Mouse (Mus musculus) heart, postnatal 14 days (tissue): Measurements from ENCODE around the gene Atxn7l3. TPM values are rescaled to one million over a fixed set of nuclear protein-coding genes. Genes with fewer than 3 reads are reported as not detected.

Experiments
- DNase-seq, 2 experiments: peaks; one replicate each; pipeline ENCODE4 v3.0.0; 2021 to 2022
- intact Hi-C: fragments of 180-260 bp; cut with DNase I; formaldehyde crosslinking; loops from one replicate; pipeline ENCODE4 v1.15.1; 2025
- total RNA-seq, 2 experiments: library from RNA; stranded (reverse); gene quantifications; 2 replicates each; pipeline ENCODE4 v1.2.3; 2021

Atxn7l3 gene
- total RNA-seq, 2 experiments from 2014 or later, result 26.5 to 29.5 TPM

DNA sequence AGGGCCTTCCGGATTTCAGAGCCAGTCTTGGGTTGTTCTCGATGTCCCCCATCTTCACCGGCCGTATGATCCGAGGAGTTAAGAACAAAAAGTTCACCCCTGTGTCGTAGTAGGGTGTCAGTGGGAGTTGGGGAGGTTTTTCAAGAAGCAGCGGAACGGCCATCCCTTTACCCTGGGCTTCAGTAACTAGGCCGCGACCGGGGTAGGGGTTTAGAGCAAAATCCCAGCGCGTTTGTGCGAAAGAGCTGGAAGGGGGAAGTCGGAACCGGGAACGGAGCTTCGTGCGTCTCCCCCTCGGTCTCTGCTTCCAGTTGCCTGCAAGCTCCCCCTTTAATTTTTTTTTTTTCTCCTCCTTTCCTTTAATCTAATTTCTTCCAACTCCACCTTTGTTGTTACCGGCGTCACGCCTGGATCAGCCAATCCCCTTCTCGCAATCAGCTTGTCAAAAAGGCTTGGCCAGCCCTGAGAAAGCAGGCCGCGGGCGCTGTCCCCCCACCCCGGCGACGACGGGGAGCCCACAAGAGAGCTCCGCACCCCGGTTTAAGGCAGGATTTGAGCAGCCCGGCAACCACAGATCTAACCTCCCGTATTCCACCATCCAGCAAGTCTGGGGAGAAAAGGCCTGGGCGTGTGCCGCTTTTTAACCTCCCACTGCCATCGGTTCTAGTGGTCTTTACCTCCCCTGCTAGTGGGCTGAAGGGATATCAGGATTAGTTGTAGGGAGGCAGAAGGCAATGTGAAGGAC lies 23.7 kb upstream of the Atxn7l3 start:
- peak; percentile 84 to 85 for DNase-seq
- intact Hi-C loops, result loop anchor here (1.0 to 10.0 kb wide), 3 partner anchors 15 to 235 kb away; partner anchors contain the start of genes Gpatch8 and Slc25a39

DNA sequence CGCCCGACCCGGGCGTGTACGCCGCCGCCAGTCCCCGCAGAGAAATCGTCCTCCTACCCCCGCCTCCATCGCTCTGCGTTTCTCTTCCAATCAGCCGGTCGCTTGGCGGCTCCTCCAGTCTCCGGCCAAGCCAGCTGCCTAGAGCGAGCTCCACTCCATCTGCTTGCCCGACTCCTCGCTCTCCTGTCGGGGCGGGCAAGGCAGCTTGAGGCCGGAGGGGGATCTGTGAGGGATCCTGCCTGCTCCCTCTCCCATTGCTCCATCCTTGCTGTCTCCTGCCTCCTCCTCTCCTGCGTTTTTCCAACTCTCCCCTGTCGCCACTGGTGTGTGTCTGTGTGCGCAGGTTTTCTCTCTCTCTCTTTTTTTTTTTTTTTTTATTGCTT lies 23.0 kb upstream of the Atxn7l3 start, which contains the start of gene Ubtf:
Ubtf (minus strand) TSS at position 333 of the 383 bp plus-strand sequence.
- intact Hi-C loops, result loop anchor here (10.0 kb wide), 1 partner anchor 235 kb away; the partner anchor contains the start of gene Gpatch8
- peak; percentile 85 to 87 for DNase-seq

DNA sequence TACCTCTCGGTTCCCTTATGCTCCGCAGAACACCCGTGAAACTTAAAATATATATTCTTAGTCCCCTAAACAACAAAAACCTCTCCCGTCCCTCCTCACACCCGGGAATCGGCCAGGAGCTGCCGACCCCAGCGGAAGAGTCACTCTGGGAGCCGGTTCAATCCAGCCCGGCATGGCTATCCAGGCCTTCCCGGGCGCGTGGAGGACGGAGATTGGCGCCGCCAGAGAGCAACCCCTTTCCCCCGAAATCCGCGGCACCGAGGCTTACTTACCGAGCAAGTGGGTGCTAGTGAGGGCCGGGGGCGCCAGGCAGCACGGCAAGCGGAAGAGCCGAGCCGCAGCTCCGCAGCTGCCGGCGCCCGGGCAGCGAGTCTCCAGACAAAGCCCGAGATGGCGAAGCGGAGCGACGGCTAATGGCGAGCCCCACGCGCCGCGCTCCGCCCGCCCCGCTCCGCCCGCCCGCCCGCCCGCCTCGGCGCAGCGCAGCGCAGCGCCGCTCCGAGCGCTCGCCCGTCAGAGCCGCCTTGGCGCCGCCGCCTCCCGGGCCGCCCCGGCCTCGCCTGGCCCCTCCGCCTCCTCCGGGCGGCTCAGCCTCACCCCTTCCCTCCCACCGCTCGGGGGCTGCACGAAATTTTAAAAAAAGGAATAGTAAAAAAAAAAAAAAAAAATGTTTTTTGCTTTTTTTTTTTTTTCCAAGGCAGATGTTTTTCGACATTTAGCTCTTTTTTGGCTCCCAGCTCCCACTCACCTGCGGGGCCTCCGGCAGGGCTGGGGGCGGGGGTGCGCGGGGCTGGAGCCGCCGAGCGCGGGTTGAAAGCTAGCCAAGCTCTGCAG lies 22.4 kb upstream of the Atxn7l3 start:
- DNase-seq, result peak; percentile 67 to 72
- intact Hi-C loops, result loop anchor here (10.0 kb wide), 1 partner anchor 236 kb away; the partner anchor contains the start of gene Gpatch8

DNA sequence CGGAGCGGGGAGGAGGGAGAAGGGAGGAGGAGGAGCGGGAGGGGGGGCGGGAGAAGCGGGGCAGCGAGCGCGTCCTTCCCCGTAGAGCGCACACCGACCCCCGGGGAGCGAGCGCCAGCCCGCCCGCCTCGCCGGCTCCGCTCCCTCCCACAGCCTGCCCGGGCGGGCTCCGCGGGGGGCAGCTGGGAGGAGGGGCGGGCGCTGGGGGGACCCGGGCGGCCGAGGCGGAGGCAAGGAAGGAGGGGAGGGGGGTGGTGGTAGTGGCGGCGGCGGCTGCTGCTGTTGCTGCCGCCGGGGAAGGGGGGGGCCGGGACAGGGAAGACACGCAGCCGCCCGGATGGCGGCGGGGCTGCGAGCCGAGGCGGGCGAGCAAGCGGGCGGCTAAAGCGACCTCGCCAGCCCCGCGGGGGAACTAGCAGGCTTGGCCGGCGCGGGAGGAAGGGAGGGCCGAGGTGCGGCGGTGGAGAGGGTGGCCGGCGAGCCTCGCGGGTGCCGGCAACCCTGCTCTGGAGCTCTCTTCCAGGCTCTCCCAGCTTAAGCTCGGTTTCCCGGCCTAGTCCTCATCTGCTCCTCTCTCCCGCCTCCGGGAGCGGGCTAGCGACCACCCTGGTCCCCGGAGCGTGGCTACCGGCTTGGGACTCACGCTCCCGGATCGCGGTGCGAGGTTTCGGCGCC lies 21.6 kb upstream of the Atxn7l3 start:
- DNase-seq, result peak; percentile 79 to 88
- intact Hi-C loops, result loop anchor here (10.0 kb wide), 1 partner anchor 237 kb away; the partner anchor contains the start of gene Gpatch8

DNA sequence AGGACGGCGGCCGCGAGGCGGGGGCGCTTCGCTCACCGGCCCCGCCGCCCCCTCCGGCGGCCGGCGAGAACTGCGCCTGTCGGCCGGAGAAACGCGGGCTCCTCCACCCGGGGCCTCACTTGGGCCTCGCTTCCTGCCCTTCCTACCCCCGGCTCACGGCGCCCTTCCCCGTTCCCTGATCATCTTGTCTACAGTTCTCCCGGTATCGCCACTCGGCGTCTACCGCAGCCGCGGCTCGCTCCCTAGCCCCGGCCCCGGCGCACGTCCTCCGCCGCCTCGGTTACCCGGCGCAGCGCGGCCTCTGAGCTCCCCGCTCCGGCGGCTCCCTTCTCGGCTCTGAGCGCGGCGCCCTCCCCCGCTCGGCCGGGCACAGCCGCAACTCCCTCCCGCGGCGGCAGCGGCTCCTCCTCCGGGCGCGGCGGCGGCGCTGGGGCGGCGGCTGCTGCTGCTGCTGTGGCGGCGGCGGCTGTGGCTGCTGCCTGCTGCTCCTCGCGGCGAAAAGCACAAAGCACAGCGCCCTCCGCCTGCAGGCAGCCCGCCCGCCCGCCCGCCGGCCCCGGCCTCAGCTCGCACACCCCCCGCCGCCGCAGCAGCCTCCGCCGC lies 21.0 kb upstream of the Atxn7l3 start:
- DNase-seq, result peak; percentile 77 to 84
- intact Hi-C loops, result loop anchor here (10.0 kb wide), 1 partner anchor 237 kb away; the partner anchor contains the start of gene Gpatch8

DNA sequence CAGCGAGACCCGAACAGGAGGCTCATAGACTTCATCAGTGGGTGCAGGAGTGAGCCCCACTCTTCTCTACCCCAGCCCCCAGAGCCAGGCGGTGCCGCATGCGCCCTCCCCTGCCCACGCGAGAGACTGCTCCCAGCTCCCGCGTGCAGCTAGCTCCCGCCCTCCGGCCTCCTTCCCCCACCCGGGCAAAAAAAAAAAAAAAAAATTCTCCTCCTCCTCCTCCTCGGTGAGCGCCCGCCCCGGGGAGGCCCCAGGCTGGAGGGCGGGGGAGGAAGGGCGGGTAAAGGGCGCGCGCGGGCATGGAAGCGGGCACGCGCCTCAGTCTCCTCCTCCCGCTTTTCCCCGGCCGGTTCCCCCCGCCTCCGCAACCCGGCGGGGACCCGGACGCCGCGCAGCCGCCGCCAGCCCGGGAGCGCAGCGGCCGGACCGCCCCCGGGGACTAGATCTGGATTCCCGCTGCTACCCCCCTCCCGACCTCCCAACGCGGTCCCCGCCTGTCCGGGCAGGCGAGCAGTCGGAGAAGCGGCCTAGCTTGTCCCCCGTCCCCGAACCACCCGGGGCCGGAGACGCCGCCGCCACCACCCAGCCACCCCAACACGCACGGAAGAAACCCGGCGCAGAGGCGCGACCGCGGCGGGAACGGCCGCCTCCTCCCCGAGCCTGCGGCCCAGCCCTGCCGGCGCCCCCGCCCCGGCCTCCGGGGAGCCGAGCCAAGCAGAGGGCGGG lies 20.3 kb upstream of the Atxn7l3 start:
- peak; percentile 94 to 95 for DNase-seq
- intact Hi-C loops, result loop anchor here (10.0 kb wide), 1 partner anchor 238 kb away; the partner anchor contains the start of gene Gpatch8

DNA sequence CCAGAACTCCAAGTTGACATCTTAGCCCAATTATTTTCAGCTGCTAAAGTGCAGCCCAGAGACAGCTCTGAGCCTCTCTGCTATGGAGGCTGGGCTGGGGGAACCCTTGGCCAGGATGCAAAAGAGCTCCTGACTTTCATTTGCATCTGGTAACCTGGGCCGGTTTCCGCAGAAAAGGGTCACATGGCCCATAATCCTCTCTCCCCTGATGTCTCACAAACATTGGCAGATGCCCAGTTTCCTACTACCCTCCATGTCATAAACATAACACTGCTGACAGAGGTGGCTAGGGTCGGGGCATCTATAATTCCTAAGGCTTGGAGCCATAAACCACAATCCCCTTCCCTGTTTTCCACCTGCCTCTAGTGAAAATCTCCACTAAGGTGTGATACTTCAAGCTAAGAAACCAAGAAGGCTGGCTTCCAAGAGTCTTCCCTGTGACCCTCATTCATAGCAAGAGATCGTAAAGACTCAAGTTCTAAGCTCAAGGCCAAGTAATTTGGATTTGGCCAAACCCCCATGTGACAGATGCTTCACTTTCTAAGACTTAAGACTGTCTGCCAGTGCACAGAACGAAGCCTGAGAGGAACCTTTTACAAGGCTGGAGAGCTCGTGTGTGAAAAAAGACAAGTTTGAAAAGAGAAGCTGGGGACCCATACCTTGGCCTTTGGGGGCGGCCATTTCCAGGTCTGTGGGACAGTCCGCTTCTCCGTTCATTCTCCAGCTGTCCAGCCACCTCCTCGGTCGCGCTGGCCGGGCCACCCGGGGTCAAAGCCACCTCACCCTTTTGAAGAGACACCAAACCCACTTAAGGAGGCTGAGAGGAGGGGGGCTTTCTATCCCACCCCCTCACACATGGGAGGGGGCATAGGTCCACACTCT lies 19.5 kb upstream of the Atxn7l3 start:
- peak; percentile 30 to 38 for DNase-seq
- intact Hi-C loops, result loop anchor here (10.0 kb wide), 1 partner anchor 239 kb away; the partner anchor contains the start of gene Gpatch8

DNA sequence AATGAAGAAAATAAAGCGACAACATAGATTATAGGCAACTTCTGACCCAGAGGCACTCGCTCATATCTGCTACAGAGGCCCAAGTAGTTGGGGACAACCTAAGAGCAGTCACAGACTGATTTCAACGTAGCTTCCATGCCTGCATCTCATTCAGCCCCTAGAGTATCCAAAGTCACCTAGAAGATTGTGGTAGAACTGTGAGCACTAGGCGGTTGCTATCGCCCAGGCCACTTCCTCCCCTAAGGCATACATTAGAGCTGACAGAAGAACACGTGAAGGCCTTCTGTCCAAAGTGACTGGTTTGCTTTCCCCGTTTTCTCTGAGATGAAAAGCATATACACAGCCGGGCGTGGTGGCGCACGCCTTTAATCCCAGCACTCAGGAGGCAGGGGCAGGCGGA lies 17.9 kb upstream of the Atxn7l3 start:
- no peak for DNase-seq
- intact Hi-C loops, result loop anchor here (10.0 kb wide), 1 partner anchor 240 kb away; the partner anchor contains the start of gene Gpatch8

DNA sequence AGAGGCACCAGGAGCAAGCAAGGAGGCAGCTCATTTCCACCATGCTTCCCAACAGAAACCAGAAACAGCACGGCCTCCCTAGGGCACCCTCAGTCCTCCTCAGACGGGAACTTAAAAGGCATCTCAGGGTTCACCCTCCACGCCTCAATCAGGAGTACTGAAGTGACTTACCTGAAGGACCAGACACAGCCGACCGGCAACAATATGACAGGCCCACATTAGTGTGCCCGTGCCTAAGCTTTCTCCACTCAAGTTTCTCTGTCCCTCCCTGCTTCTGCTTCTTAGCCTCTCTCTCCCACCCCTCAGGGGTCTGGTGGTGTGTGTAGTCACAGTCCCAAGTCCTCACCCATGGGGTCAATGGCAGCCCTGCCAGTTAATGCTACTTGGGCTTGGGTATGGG lies 16.2 kb upstream of the Atxn7l3 start:
- intact Hi-C loops, result loop anchor here (10.0 kb wide), 1 partner anchor 242 kb away; the partner anchor contains the start of gene Gpatch8

DNA sequence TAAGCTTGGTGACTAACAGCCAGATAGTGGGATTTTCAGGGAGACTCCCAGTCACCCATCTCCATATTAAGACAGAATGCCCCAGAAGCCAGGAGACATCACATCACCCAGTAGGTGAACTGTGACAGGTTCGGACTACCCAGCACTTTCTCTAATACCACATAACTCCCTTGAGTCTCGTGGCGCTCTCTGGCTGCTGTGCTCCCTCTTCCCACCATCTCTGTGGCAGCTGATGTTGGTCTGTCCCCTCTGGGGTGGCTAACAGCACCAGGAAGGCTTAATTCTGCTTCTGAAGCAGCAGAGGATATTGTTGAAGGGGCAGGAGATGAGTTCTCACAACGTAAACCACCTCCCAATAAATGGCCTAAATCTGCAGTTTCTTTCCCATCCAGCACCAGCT lies 15.5 kb upstream of the Atxn7l3 start:
- DNase-seq, result no peak
- intact Hi-C loops, result loop anchor here (10.0 kb wide), 1 partner anchor 243 kb away; the partner anchor contains the start of gene Gpatch8

More for the DNA sequence above, 16.2 kb upstream of the Atxn7l3 start:
- no peak for DNase-seq

DNA sequence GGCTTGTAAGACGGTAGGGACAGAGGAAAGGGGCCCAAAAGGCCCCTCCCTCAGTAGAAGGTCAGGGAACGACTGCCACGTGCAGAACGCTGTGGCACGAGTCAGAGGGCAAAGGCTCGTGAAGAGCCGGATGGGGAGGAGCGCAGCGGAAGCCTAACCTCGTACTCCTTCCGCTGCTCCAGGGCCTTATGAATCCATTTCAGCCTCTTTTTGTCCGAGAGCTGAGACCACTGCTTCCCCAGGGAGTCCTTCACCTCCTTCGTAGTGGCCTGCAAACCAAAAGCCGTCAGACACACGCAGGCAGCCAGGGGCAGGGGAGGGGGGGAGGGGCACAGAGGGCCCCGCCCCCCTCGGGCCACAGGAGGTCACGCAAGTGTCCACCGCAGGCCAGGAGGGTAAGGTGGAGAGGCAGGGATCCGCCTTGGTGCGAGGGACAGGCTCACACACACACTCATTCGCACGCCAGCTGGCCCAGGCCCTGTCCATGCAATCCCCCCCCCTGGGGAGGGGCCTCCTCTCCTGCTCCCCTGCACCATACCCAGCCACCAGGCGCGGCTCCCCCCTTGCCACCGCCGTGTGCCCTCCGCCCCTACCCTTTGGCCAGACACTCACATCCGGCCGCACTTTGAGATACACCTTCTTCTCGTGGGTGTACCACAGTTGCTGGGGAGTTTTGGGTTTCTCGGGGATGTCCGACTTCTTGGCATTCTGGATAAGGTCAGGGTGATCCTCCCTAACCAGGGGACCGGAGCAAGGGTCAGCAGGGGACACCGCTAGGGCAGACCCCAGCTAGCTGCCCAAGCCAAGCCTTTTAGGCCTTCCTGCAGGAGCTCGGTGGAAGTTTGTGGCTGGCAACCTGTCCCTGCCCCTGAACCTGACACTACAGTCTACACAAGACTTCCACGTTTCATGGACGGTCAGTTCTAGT lies 14.6 kb upstream of the Atxn7l3 start:
- no peak for DNase-seq
- intact Hi-C loops, result loop anchor here (10.0 kb wide), 1 partner anchor 244 kb away; the partner anchor contains the start of gene Gpatch8

DNA sequence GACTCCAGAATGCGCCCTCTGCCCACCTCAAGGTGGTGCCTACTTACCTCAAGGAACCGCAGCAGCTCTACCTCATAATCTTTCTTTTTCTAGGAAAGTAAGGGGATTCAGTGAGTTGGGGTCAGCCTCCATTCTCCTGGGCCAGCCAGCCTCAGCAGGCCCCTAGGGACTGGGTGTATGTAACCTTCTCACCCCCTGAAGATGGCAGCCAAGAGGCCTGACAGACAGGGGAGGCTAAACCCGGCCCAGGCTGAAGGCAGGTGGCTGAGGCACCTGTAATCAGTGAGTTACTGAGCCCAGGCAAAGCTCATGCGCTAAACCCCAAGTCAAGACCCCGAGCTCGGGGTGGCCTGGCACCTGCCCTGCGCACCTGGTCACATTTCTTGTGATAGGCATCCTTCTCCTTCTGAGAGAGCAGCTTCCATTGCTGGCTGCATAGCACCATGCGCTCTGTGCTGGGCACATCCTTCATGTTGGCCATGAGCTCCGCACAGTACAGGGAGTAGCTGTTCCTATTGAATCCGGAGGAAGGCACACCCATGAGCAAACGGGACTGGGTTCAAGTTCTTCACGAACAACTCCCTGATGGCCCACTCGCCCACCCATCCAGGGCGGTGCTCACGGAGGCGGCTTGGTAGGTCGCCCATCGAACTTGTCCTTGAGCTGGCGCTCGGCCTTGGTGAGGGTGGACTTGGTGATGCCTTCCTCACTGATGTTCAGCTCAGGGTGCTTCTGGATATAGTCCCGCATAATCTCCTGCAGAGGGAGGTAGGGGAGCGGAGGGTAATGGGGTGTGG lies 13.6 kb upstream of the Atxn7l3 start:
- no peak for DNase-seq
- intact Hi-C loops, result loop anchor here (2.0 to 10.0 kb wide), 3 partner anchors 101 to 245 kb away; partner anchors contain the start of genes Gpatch8 and Grn

DNA sequence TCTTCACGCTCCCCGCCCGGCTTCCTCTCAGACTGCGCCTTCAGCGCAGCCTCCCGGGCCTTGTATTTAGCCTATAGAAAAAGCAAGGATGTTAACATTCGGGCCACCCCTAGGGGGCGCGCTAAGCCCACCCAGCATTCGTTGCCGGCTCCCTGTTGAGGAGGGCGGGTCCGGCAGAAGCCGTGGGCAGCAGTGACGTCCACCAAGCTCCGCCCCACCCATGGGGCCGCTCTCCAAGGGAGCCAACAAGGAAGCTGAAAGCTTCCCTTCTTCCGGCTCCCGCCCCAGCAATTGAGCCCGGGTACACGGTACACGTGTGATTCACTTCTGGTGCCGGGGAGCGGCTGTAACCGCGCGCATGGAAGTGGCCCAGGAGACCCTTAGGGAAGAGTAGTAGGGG lies 12.5 kb upstream of the Atxn7l3 start:
- intact Hi-C loops, result loop anchor here (2.0 kb wide), 2 partner anchors 102 to 122 kb away; partner anchors contain the start of gene Grn

DNA sequence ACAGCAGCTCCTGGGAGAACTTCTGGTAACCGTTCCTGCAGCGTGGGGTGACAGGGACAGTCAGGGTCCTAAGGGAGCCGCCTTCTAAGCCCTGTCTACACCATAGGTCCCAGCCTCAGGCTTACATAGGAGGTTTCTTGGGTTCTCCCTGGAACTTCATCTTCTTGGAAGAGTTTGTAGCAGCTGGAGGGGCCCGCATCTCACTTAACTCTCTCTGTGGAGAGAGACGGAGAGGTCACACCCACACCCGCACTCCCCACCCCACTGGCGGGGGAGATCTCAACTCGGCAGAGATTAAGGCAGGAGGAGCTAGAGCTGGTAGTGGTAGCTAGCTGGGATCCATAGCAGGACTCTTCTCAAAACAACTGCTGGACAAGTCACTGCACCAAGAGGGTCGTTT lies 11.7 kb upstream of the Atxn7l3 start:
- no peak for DNase-seq
- intact Hi-C loops, result loop anchor here (2.0 kb wide), 2 partner anchors 103 to 123 kb away; partner anchors contain the start of gene Grn

More for the DNA sequence above, 12.5 kb upstream of the Atxn7l3 start:
- peak; percentile 98 for DNase-seq

DNA sequence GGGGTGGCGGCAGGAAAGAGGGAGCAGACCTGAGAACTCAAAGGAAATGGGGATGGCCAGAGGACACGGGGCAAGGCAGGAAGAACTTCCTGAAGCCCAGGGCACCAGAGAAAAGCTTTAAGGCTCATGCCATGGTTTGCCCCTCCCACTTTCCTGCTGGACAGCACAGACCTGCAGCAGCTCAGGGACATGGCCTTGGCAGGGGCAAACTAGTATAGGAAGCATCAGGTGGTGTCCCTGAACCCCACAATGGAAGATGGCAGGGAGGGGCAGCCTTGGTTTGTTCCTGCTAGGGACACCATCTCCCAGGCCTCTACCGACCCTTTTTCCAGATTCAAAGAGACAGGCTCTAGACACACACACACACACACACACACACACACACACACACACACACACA lies 8.9 kb upstream of the Atxn7l3 start:
- intact Hi-C loops, result no loop called here
- no peak for DNase-seq

DNA sequence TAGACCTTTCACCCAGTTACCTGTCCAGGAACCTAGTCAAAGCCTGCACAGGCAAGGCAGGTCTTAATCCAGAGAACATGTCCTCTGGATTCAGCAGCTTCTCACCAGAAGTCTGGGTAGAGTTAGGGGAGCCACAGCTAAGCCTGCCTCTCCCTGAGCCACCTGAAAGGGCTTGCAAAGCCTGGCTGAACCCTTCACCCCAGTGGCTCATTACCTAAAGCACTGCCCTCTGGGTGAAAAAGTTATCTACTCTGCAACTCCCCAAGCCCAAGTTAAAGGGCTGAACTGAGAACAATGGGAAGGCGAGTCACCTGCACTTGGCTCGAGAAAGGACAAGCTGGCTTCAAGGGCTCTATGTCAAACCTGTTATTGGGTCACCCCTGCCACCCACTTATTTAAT lies 7.7 kb upstream of the Atxn7l3 start:
- intact Hi-C loops, result no loop called here
- DNase-seq, result no peak
